26 mouse cellular contexts compared by ENCODE assay signal in the genomic region with DNA sequence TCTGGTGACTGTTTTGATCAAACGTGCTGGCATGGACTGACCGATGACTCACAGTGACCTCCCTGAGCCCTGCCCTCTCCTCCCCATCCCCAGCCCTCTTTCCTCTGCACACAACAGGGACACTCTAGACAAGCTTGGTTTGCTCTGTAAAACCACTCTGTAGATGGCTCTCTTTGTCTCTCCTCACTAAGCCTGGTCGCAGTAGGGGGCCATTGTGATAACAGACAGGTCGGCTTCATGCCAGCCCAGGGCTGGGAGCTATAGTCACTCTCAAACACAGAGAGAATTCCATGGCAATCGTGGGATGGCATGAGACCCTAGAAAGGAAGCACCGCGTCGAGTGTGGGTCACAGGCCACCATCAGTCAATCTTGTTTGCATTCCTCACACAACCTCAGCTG. TPM values are rescaled to one million over a fixed set of nuclear protein-coding genes. Genes with fewer than 3 reads are reported as not detected.
DNase-seq lines count a peak whose midpoint lies in the region; ATAC-seq lines count a peak whose summit lies in the region.
"Had no signal": no experiment of that assay in that cellular context is flagged by ENCODE, and none has a peak within 500 bp of the region (broad histone marks: within the 10 kb centered on the region; RNA-seq: fewer than 3 reads in every experiment).

No protein-coding gene starts in this region.

- peak; percentile 15 for DNase-seq in adrenal gland, postnatal 14 days
- no peak for DNase-seq in adrenal gland, postnatal 10 days
- DNase-seq in hindbrain, embryonic 14.5 days (ENCODE audit: low spot score) = peak; percentile 32
- no peak for DNase-seq in hindbrain, embryonic 11.5 days (ENCODE audit: low spot score)
- DNase-seq in midbrain, embryonic 14.5 days = peak; percentile 35
- peak; percentile 73 for DNase-seq in Muller cell, postnatal 12 days (ENCODE audit: inconsistent ontology term)
- DNase-seq: adrenal gland, adult 2 months; adrenal gland, postnatal 25 days; B cell, adult 2 months; cerebellum, adult 11 months; cerebellum, adult 18-20 months; cerebellum, adult 9-10 months; cerebellum, postnatal 36 days; embryo, embryonic 11 days had no signal

- H3K36me3 ChIP-seq in hindbrain, embryonic 14.5 days (replicated peaks; ENCODE audit: control insufficient read depth, insufficient read depth) = no peaks in the 10 kb centered on the region
- H3K36me3 ChIP-seq in hindbrain, embryonic 11.5 days (ENCODE audit: control insufficient read depth, insufficient read depth, low read length) = no peaks in the 10 kb centered on the region
- H3K36me3 ChIP-seq in midbrain, embryonic 14.5 days (ENCODE audit: control insufficient read depth, insufficient read depth, low read length) = no peaks in the 10 kb centered on the region
- H3K36me3 ChIP-seq in midbrain, embryonic 15.5 days (replicated peaks) = no peaks in the 10 kb centered on the region
- H3K36me3 ChIP-seq: embryonic facial prominence, embryonic 13.5 days; embryonic facial prominence, embryonic 15.5 days; forebrain, embryonic 10.5 days; forebrain, embryonic 12.5 days; G1E had no signal

- H3K9me3 ChIP-seq in hindbrain, embryonic 14.5 days (ENCODE audit: control insufficient read depth, low read length) = 0 out of 2 replicates have a peak, but pooled peaks cover 5% of the 10 kb centered on the region
- no peaks in the 10 kb centered on the region for H3K9me3 ChIP-seq in hindbrain, embryonic 11.5 days (ENCODE audit: control insufficient read depth, low read length)
- H3K9me3 ChIP-seq in midbrain, embryonic 14.5 days (ENCODE audit: control insufficient read depth, low read length) = no peaks in the 10 kb centered on the region
- H3K9me3 ChIP-seq in midbrain, embryonic 15.5 days = no peaks in the 10 kb centered on the region
- H3K9me3 ChIP-seq: embryonic facial prominence, embryonic 15.5 days had no signal

- no peak overlapping the region for H3K9ac ChIP-seq in hindbrain, embryonic 14.5 days
- H3K9ac ChIP-seq in hindbrain, embryonic 11.5 days (ENCODE audit: low read depth, low read length) = no peak overlapping the region
- H3K9ac ChIP-seq in midbrain, embryonic 14.5 days (replicated peaks; ENCODE audit: low read length) = no peak overlapping the region
- no peak overlapping the region for H3K9ac ChIP-seq in midbrain, embryonic 15.5 days
- H3K9ac ChIP-seq: embryonic facial prominence, embryonic 13.5 days; embryonic facial prominence, embryonic 15.5 days; forebrain, embryonic 12.5 days had no signal

- H3K4me2 ChIP-seq in hindbrain, embryonic 14.5 days (replicated peaks) = no peak overlapping the region
- H3K4me2 ChIP-seq in hindbrain, embryonic 11.5 days (replicated peaks; ENCODE audit: low read depth, low read length) = no peak overlapping the region
- no peak overlapping the region for H3K4me2 ChIP-seq in midbrain, embryonic 14.5 days (ENCODE audit: low read length)
- no peak overlapping the region for H3K4me2 ChIP-seq in midbrain, embryonic 15.5 days
- H3K4me2 ChIP-seq: embryonic facial prominence, embryonic 13.5 days; embryonic facial prominence, embryonic 15.5 days; forebrain, embryonic 12.5 days had no signal

- no peak overlapping the region for H3K27ac ChIP-seq in hindbrain, embryonic 14.5 days
- no peak overlapping the region for H3K27ac ChIP-seq in hindbrain, embryonic 11.5 days (ENCODE audit: low read depth, low read length)
- no peak overlapping the region for H3K27ac ChIP-seq in midbrain, embryonic 14.5 days (replicated peaks; ENCODE audit: low read depth, low read length)
- H3K27ac ChIP-seq in midbrain, embryonic 15.5 days = no peak overlapping the region
- H3K27ac ChIP-seq: embryonic facial prominence, embryonic 13.5 days; embryonic facial prominence, embryonic 15.5 days; forebrain, embryonic 10.5 days; forebrain, embryonic 12.5 days had no signal

- WGBS in hindbrain, embryonic 14.5 days = 39% methylated on average over 8 of the region's 8 CpGs
- WGBS in hindbrain, embryonic 11.5 days = 54% methylated on average over 8 of the region's 8 CpGs
- 36% methylated on average over 8 of the region's 8 CpGs for WGBS in midbrain, embryonic 14.5 days
- WGBS in midbrain, embryonic 15.5 days = 43% methylated on average over 8 of the region's 8 CpGs

- H3K27me3 ChIP-seq in hindbrain, embryonic 14.5 days (ENCODE audit: control insufficient read depth, insufficient read depth, low read length) = no peaks in the 10 kb centered on the region
- no peaks in the 10 kb centered on the region for H3K27me3 ChIP-seq in hindbrain, embryonic 11.5 days (ENCODE audit: control insufficient read depth, insufficient read depth, low read length)
- H3K27me3 ChIP-seq in midbrain, embryonic 14.5 days (ENCODE audit: control insufficient read depth, insufficient read depth, low read length) = no peaks in the 10 kb centered on the region
- H3K27me3 ChIP-seq in midbrain, embryonic 15.5 days (replicated peaks) = no peaks in the 10 kb centered on the region
- H3K27me3 ChIP-seq: embryonic facial prominence, embryonic 13.5 days; embryonic facial prominence, embryonic 15.5 days had no signal

- 0 out of 2 replicates have a peak, but pooled peaks cover 3% of the 10 kb centered on the region for H3K4me1 ChIP-seq in hindbrain, embryonic 14.5 days (replicated peaks; ENCODE audit: control insufficient read depth, insufficient read depth, low read length)
- H3K4me1 ChIP-seq in hindbrain, embryonic 11.5 days (replicated peaks; ENCODE audit: control insufficient read depth, insufficient read depth, low read length) = no peaks in the 10 kb centered on the region; the same call in 1 of the 2 replicates
- no peaks in the 10 kb centered on the region for H3K4me1 ChIP-seq in midbrain, embryonic 14.5 days (ENCODE audit: control insufficient read depth, insufficient read depth, low read length)
- no peaks in the 10 kb centered on the region for H3K4me1 ChIP-seq in midbrain, embryonic 15.5 days
- H3K4me1 ChIP-seq: embryonic facial prominence, embryonic 13.5 days; embryonic facial prominence, embryonic 15.5 days had no signal

- H3K4me3 ChIP-seq in hindbrain, embryonic 14.5 days (replicated peaks; ENCODE audit: low read length) = no peak overlapping the region
- no peak overlapping the region for H3K4me3 ChIP-seq in hindbrain, embryonic 11.5 days (ENCODE audit: low read depth, low read length)
- no peak overlapping the region for H3K4me3 ChIP-seq in midbrain, embryonic 14.5 days (replicated peaks; ENCODE audit: low read depth, low read length)
- no peak overlapping the region for H3K4me3 ChIP-seq in midbrain, embryonic 15.5 days
- H3K4me3 ChIP-seq: embryonic facial prominence, embryonic 13.5 days; embryonic facial prominence, embryonic 15.5 days; erythroblast, embryonic 14.5 days; forebrain, embryonic 10.5 days; forebrain, embryonic 12.5 days had no signal

- ATAC-seq in hindbrain, embryonic 14.5 days (ENCODE audit: low FRiP score) = no peak
- ATAC-seq in hindbrain, embryonic 11.5 days (ENCODE audit: low FRiP score) = no peak
- no peak for ATAC-seq in midbrain, embryonic 14.5 days (ENCODE audit: low FRiP score, low TSS enrichment)
- ATAC-seq in midbrain, embryonic 15.5 days (replicated peaks) = no peak
- ATAC-seq: CD4-positive, CD25-positive, alpha-beta regulatory T cell, adult 4 months; forebrain, embryonic 14.5 days; forebrain, embryonic 16.5 days had no signal

RNA-seq across cellular contexts. Expression of gene Hmx1, which starts 51.6 kb away (rescaled TPM):
- total RNA-seq in adrenal gland, postnatal 14 days (2021) = 0.22 and 1.1 TPM in 2 replicates
- total RNA-seq in adrenal gland, postnatal 10 days (2021) = 1 to 10 TPM; 1.0 to 4.0 TPM
- polyA plus RNA-seq in hindbrain, embryonic 14.5 days (2014; fragmentation: Nextera tagmentation; extraction: Ambion mirVana) = 0.26 TPM in 1 of 2 replicates, not detected in the other
- polyA plus RNA-seq in hindbrain, embryonic 11.5 days (2014; fragmentation: Nextera tagmentation; extraction: Ambion mirVana) = 6.1 and 6.9 TPM in 2 replicates
- polyA plus RNA-seq in midbrain, embryonic 14.5 days (2014; fragmentation: Nextera tagmentation; extraction: Ambion mirVana) = not detected in 2 replicates
- polyA plus RNA-seq in midbrain, embryonic 15.5 days (2015; fragmentation: Nextera tagmentation; extraction: Ambion mirVana) = not detected in 2 replicates
- total RNA-seq: adrenal gland, adult 2 months; adrenal gland, postnatal 25 days; CH12.LX; common myeloid progenitor, adult 5-6 weeks; G1E had no signal
- polyA plus RNA-seq: adrenal gland, adult 2 months; CD4-positive, CD25-positive, alpha-beta regulatory T cell, adult 4 months; erythroblast, embryonic 14.5 days; forebrain, embryonic 14.5 days; forebrain, embryonic 16.5 days; G1E had no signal

Comparison
In these comparisons a context has a peak if more than half of its experiments do, and no peak if none do; other contexts are left out.
1. DNase-seq: peak in adrenal gland, postnatal 14 days (single experiment), hindbrain, embryonic 14.5 days (single experiment), midbrain, embryonic 14.5 days (single experiment) and Muller cell, postnatal 12 days (single experiment); none in adrenal gland, postnatal 10 days (single experiment) and hindbrain, embryonic 11.5 days (single experiment).